Mouse (Mus musculus): ENCODE results near the gene Slc16a3. TPM values are rescaled to one million over a fixed set of nuclear protein-coding genes. Genes with fewer than 3 reads are reported as not detected.
A peak's percentile ranks its signal among the peaks of the same experiment; 100 is the strongest.

Gene Slc16a3
- polyA plus RNA-seq, 1 experiment from 2014 or later, result 21.9 TPM

GRCm38 (mm10) chr11:120991791-120992190 lies 43.5 kb downstream of the Slc16a3 start:
- H3K9ac ChIP-seq (ENCODE audit: low read depth, low read length), result peak overlapping the region; percentile 100
- peaks cover 26% of the 10 kb centered on the region for H3K4me1 ChIP-seq (ENCODE audit: control insufficient read depth, insufficient read depth, low read length)
- H3K27me3 ChIP-seq (ENCODE audit: control insufficient read depth, insufficient read depth, low read length), result no peaks in the 10 kb centered on the region
- H3K27ac ChIP-seq (ENCODE audit: low read depth, low read length), result peak overlapping the region; percentile 96; the same call in 1 of the 2 replicates
- H3K9me3 ChIP-seq (ENCODE audit: control insufficient read depth, low read length), result no peaks in the 10 kb centered on the region
- 68% methylated on average over 3 of the region's 3 CpGs for WGBS
- peaks cover 11% of the 10 kb centered on the region; the same call in 1 of the 2 replicates for H3K36me3 ChIP-seq (ENCODE audit: control insufficient read depth, insufficient read depth, low read length)
- peak overlapping the region; percentile 43 for H3K4me2 ChIP-seq (replicated peaks; ENCODE audit: low read depth, low read length)
- ATAC-seq (ENCODE audit: low FRiP score, low TSS enrichment), result 0 out of 2 replicates have a peak, but pooled peaks have one; percentile 5
- peak overlapping the region; percentile 100 for H3K4me3 ChIP-seq (ENCODE audit: low read length)

- no peak for ATAC-seq (ENCODE audit: low FRiP score, low TSS enrichment)
- H3K36me3 ChIP-seq (ENCODE audit: control insufficient read depth, insufficient read depth, low read length), result peaks cover 4% of the 10 kb centered on the region; the same call in 1 of the 2 replicates
- 94% methylated on average over 3 of the region's 3 CpGs for WGBS
Measured at GRCm38 (mm10) chr11:120993080-120993479, 44.8 kb downstream of the Slc16a3 start.

GRCm38 (mm10) chr11:120993586-120993985 lies 45.3 kb downstream of the Slc16a3 start:
- H3K9ac ChIP-seq (ENCODE audit: low read depth, low read length), result no peak overlapping the region
- H3K4me1 ChIP-seq (ENCODE audit: control insufficient read depth, insufficient read depth, low read length), result peaks cover 20% of the 10 kb centered on the region
- H3K27ac ChIP-seq (ENCODE audit: low read depth, low read length), result no peak overlapping the region
- H3K9me3 ChIP-seq (ENCODE audit: control insufficient read depth, low read length), result no peaks in the 10 kb centered on the region
- ATAC-seq (ENCODE audit: low FRiP score, low TSS enrichment), result no peak
- no peaks in the 10 kb centered on the region for H3K27me3 ChIP-seq (ENCODE audit: control insufficient read depth, insufficient read depth, low read length)
- H3K4me3 ChIP-seq (ENCODE audit: low read length), result no peak overlapping the region
- 87% methylated on average over 5 of the region's 5 CpGs for WGBS
- no peak overlapping the region for H3K4me2 ChIP-seq (replicated peaks; ENCODE audit: low read depth, low read length)
- H3K36me3 ChIP-seq (ENCODE audit: control insufficient read depth, insufficient read depth, low read length), result peaks cover 4% of the 10 kb centered on the region; the same call in 1 of the 2 replicates

More at GRCm38 (mm10) chr11:120993080-120993479, 44.8 kb downstream of the Slc16a3 start:
- no peaks in the 10 kb centered on the region for H3K27me3 ChIP-seq (ENCODE audit: control insufficient read depth, insufficient read depth, low read length)
- no peaks in the 10 kb centered on the region for H3K9me3 ChIP-seq (ENCODE audit: control insufficient read depth, low read length)
- no peak overlapping the region for H3K27ac ChIP-seq (ENCODE audit: low read depth, low read length)
- no peak overlapping the region for H3K4me2 ChIP-seq (replicated peaks; ENCODE audit: low read depth, low read length)
- no peak overlapping the region for H3K9ac ChIP-seq (ENCODE audit: low read depth, low read length)
- peaks cover 25% of the 10 kb centered on the region for H3K4me1 ChIP-seq (ENCODE audit: control insufficient read depth, insufficient read depth, low read length)
- no peak overlapping the region for H3K4me3 ChIP-seq (ENCODE audit: low read length)

GRCm38 (mm10) chr11:120994741-120995140 lies 46.5 kb downstream of the Slc16a3 start:
- H3K9ac ChIP-seq (ENCODE audit: low read depth, low read length), result no peak overlapping the region
- 67% methylated on average over 6 of the region's 6 CpGs for WGBS
- H3K9me3 ChIP-seq (ENCODE audit: control insufficient read depth, low read length), result no peaks in the 10 kb centered on the region
- ATAC-seq (ENCODE audit: low FRiP score, low TSS enrichment), result no peak
- H3K4me3 ChIP-seq (ENCODE audit: low read length), result no peak overlapping the region
- no peaks in the 10 kb centered on the region for H3K36me3 ChIP-seq (ENCODE audit: control insufficient read depth, insufficient read depth, low read length)
- no peak overlapping the region for H3K27ac ChIP-seq (ENCODE audit: low read depth, low read length)
- H3K4me2 ChIP-seq (replicated peaks; ENCODE audit: low read depth, low read length), result no peak overlapping the region
- no peaks in the 10 kb centered on the region for H3K27me3 ChIP-seq (ENCODE audit: control insufficient read depth, insufficient read depth, low read length)
- peaks cover 9% of the 10 kb centered on the region; the same call in 1 of the 2 replicates for H3K4me1 ChIP-seq (ENCODE audit: control insufficient read depth, insufficient read depth, low read length)

- no peaks in the 10 kb centered on the region for H3K36me3 ChIP-seq (ENCODE audit: control insufficient read depth, insufficient read depth, low read length)
- H3K4me1 ChIP-seq (ENCODE audit: control insufficient read depth, insufficient read depth, low read length), result no peaks in the 10 kb centered on the region
- no peak overlapping the region for H3K27ac ChIP-seq (ENCODE audit: low read depth, low read length)
- 39% methylated on average over 4 of the region's 4 CpGs for WGBS
- no peaks in the 10 kb centered on the region; the same call in 1 of the 2 replicates for H3K27me3 ChIP-seq (ENCODE audit: control insufficient read depth, insufficient read depth, low read length)
- ATAC-seq (ENCODE audit: low FRiP score, low TSS enrichment), result no peak
- no peak overlapping the region for H3K4me2 ChIP-seq (replicated peaks; ENCODE audit: low read depth, low read length)
- H3K4me3 ChIP-seq (ENCODE audit: low read length), result no peak overlapping the region
- H3K9ac ChIP-seq (ENCODE audit: low read depth, low read length), result no peak overlapping the region
- H3K9me3 ChIP-seq (ENCODE audit: control insufficient read depth, low read length), result no peaks in the 10 kb centered on the region
Measured at GRCm38 (mm10) chr11:121001966-121002365, 53.7 kb downstream of the Slc16a3 start.

GRCm38 (mm10) chr11:121004281-121004680 lies 56.0 kb downstream of the Slc16a3 start:
- WGBS, result 70% methylated on average over 5 of the region's 5 CpGs
- Histone ChIP-seq H3K36me3 (ENCODE audit: control insufficient read depth, insufficient read depth, low read length) (no peaks in the 10 kb centered on the region), H3K9me3 (ENCODE audit: control insufficient read depth, low read length) (no peaks in the 10 kb centered on the region), H3K4me2 (replicated peaks; ENCODE audit: low read depth, low read length) (no peak overlapping the region), H3K4me1 (ENCODE audit: control insufficient read depth, insufficient read depth, low read length) (no peaks in the 10 kb centered on the region), H3K27ac (ENCODE audit: low read depth, low read length) (no peak overlapping the region), H3K9ac (ENCODE audit: low read depth, low read length) (no peak overlapping the region), H3K4me3 (ENCODE audit: low read length) (no peak overlapping the region), H3K27me3 (ENCODE audit: control insufficient read depth, insufficient read depth, low read length) (no peaks in the 10 kb centered on the region; the same call in 1 of the 2 replicates)
- ATAC-seq (ENCODE audit: low FRiP score, low TSS enrichment), result no peak

GRCm38 (mm10) chr11:121006184-121006583 lies 57.9 kb downstream of the Slc16a3 start:
- ATAC-seq (ENCODE audit: low FRiP score, low TSS enrichment), result no peak
- no peaks in the 10 kb centered on the region for H3K4me1 ChIP-seq (ENCODE audit: control insufficient read depth, insufficient read depth, low read length)
- WGBS, result 63% methylated on average over 6 of the region's 6 CpGs

GRCm38 (mm10) chr11:121010044-121010755 lies 61.9 kb downstream of the Slc16a3 start:
- H3K9ac ChIP-seq (ENCODE audit: low read depth, low read length), result no peak overlapping the region
- no peak overlapping the region for H3K4me3 ChIP-seq (ENCODE audit: low read length)
- no peak overlapping the region for H3K27ac ChIP-seq (ENCODE audit: low read depth, low read length)
- ATAC-seq (ENCODE audit: low FRiP score, low TSS enrichment), result no peak
- no peaks in the 10 kb centered on the region for H3K4me1 ChIP-seq (ENCODE audit: control insufficient read depth, insufficient read depth, low read length)
- H3K27me3 ChIP-seq (ENCODE audit: control insufficient read depth, insufficient read depth, low read length), result no peaks in the 10 kb centered on the region; the same call in 1 of the 2 replicates
- no peak overlapping the region for H3K4me2 ChIP-seq (replicated peaks; ENCODE audit: low read depth, low read length)
- H3K36me3 ChIP-seq (ENCODE audit: control insufficient read depth, insufficient read depth, low read length), result no peaks in the 10 kb centered on the region
- no peaks in the 10 kb centered on the region for H3K9me3 ChIP-seq (ENCODE audit: control insufficient read depth, low read length)
- 93% methylated on average over 3 of the region's 3 CpGs for WGBS

More at GRCm38 (mm10) chr11:121006184-121006583, 57.9 kb downstream of the Slc16a3 start:
- Histone ChIP-seq H3K4me3 (ENCODE audit: low read length) (no peak overlapping the region), H3K9ac (ENCODE audit: low read depth, low read length) (no peak overlapping the region), H3K4me2 (replicated peaks; ENCODE audit: low read depth, low read length) (no peak overlapping the region), H3K9me3 (ENCODE audit: control insufficient read depth, low read length) (no peaks in the 10 kb centered on the region), H3K27me3 (ENCODE audit: control insufficient read depth, insufficient read depth, low read length) (no peaks in the 10 kb centered on the region; the same call in 1 of the 2 replicates), H3K27ac (ENCODE audit: low read depth, low read length) (no peak overlapping the region), H3K36me3 (ENCODE audit: control insufficient read depth, insufficient read depth, low read length) (no peaks in the 10 kb centered on the region)
